Mouse (Mus musculus) olfactory bulb, adult 2 months (tissue): Measurements from ENCODE around the gene Sh3pxd2a. TPM values are rescaled to one million over a fixed set of nuclear protein-coding genes. Genes with fewer than 3 reads are reported as not detected.

Experiments used
- H3K27ac ChIP-seq: fragments of 200-500 bp; 2 replicates; pipeline ENCODE4 v1.5.1; 2012; ENCODE audit warnings: low read depth, low read length; ENCODE audit not compliant: insufficient read depth
- H3K4me1 ChIP-seq: fragments of 200-500 bp; 2 replicates; pipeline ENCODE4 v1.6.1; 2012; ENCODE audit warnings: low read length; ENCODE audit not compliant: control insufficient read depth, insufficient read depth
- H3K4me3 ChIP-seq: fragments of 200-500 bp; 2 replicates; pipeline ENCODE4 v1.5.1; 2012; ENCODE audit warnings: mild to moderate bottlenecking, low read depth, low read length, moderate library complexity; ENCODE audit not compliant: insufficient read depth
- CTCF ChIP-seq: fragments of 200-500 bp; IDR thresholded peaks from 2 replicates; pipeline ENCODE4 v1.5.1; 2012; ENCODE audit warnings: low read depth, mild to moderate bottlenecking, low read length, moderate library complexity; ENCODE audit not compliant: insufficient read depth
- POLR2A ChIP-seq: fragments of 200-500 bp; IDR thresholded peaks from 2 replicates; pipeline ENCODE4 v1.6.1; 2012; ENCODE audit warnings: mild to moderate bottlenecking, low read depth, low read length, moderate library complexity; ENCODE audit not compliant: insufficient read depth
- WGBS: fragments of 180-500 bp; shearing (Covaris S2); methylation state at CpG from one replicate; pipeline ENCODE4 v1.1.7; 2018; 5-methylcytosine and 5-hydroxymethylcytosine counted together
- polyA plus RNA-seq: library from polyadenylated mRNA; stranded (reverse); fragments of >200 nt; gene quantifications from 2 replicates; pipeline ENCODE4 v1.2.4, GENCODE M21; 2012; ENCODE audit warnings: low replicate concordance; ENCODE audit not compliant: missing spikeins, insufficient read depth, insufficient read length

Sh3pxd2a gene
- polyA plus RNA-seq, 1 experiment, result not detected

DNA sequence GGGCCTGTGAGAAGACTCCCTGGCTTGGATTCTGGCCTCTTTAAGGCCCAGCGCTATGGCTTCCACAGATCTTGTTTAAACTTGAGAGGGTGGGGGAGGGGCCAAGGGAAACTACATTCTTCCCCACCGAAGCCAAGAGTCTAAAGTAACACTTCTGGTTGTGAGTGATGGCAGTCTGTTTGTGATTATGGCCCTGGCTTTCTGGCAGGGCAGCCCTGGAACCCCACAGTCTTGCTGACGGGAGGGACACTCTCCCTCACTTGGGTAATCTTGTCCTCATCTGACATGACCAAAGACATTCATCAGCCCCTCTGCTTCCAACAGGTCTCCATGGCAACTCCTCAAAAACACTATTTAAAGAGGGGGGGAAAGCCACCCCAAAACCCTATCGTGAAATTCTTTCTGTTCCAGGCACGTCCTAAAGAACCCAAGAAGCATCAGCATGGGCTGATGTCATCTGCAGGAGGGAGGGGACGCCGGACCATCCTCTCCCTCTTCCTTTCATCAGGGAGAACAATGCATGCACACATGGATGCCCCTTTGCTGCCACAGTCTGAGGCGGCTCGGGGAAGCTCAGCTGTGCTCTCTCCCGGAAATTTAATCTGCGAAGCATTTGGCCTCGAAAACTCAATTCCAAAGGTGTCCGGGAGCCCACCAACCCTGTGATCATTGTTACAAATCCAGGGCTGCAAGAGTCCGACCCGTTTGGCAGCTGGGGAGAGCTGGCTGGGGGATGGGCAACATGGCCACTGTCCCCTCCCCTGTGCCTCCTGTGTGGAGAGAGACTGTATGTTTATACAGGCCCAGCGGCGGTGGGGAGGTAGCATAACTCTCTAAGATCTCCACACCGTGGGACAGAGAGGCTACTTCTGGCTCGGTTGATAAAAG, 162.7 kb downstream of the Sh3pxd2a start:
- TF ChIP-seq CTCF, result no peak
- TF ChIP-seq POLR2A, result no peak
- WGBS, result 20% methylated on average over 19 of the region's 19 CpGs
- 0 out of 2 replicates have a peak overlapping the region, but pooled peaks have one; percentile 18 for H3K27ac ChIP-seq

DNA sequence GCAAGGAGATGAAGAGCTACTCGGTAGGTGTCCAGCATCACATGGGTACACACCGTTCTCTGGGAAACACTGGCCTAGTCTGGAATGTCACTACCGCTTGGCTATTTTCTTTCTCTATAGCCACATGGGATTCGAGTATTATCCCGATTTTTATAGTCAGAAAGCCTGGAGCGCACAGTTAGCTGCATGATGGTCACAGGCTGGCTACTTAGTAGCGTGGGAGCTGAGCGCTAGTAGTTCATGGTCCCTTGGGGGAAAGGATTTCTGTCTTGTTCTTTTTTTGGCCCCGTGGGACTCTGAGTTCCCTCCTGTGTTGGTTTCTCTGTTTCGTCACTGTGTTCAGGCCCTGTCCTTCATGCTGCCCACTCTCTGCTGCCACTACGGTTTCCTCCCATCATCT, 166.1 kb downstream of the Sh3pxd2a start:
- Histone ChIP-seq H3K4me3 (no peak overlapping the region), H3K4me1 (peaks cover 31% of the 10 kb centered on the region), H3K27ac (no peak overlapping the region)
- no peak for TF ChIP-seq POLR2A
- no peak for TF ChIP-seq CTCF
- 78% methylated on average over 11 of the region's 11 CpGs for WGBS

More for the DNA sequence above, 162.7 kb downstream of the Sh3pxd2a start:
- no peak overlapping the region for H3K4me3 ChIP-seq
- peaks cover 46% of the 10 kb centered on the region for H3K4me1 ChIP-seq

DNA sequence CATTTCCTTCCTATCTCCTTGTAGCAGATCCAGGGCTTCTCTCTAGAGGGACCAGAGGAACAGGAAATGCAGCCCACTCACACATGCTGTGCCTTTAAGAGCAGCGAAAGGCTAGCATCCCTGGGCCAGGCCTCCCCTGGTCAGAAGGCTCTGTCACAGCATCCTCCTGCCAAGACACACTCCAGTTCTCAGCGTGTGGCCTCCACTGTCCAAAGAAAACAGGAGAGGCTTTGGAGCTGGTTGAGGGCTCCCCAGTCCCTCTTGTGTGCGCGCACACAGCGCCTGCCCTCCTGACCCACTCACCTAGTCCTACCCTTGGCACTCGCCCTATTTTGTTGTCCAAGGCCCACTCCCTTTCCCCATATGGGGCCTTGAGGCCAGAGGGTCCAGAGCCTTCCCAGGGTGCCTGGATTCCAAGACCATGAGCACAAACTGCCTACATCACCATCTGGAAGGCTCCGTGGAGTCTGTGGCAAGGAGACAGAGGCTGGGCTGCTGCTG, 171.7 kb downstream of the Sh3pxd2a start:
- H3K4me3 ChIP-seq, result no peak overlapping the region
- H3K4me1 ChIP-seq, result peaks cover 21% of the 10 kb centered on the region
- TF ChIP-seq POLR2A (no peak), CTCF (no peak)
- 70% methylated on average over 7 of the region's 7 CpGs for WGBS
- no peak overlapping the region for H3K27ac ChIP-seq

DNA sequence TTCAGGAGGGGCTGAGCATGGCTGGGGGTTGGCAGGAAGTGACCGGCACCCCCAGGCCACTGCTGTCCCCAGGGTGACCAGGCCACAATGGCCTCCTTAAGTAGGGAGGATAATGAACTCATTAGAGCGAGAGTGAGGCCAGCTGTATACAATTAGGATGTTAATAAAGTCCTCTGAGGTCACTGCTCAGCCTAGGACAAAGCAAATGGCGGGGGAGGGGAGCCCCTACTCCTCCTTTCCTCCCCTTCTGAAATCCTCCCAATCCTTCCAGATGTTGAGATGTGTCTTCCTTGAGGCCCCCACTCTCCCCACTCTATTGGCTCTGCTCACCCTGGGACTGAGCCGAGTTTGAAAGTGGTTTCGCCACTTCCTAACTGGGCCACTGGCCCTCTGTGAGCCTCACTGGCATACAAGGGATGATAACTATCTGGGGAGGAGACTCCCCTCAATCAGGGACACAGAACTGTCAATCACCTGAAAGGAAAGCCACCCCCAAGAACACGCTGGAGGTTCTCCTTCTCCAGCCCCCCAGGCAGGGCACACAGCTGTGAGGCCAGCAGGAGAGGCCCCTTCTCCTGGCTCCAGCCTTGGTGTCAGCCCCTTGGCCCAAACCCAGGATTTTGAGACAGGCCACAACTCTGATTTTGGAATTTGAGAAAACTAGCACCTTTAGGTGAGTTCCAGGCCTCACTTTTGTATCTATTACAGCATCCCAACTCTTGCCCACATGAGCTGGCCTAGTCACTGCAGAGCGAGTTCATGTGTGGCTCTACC, 172.7 kb downstream of the Sh3pxd2a start:
- Histone ChIP-seq H3K27ac (no peak overlapping the region), H3K4me1 (peaks cover 21% of the 10 kb centered on the region), H3K4me3 (no peak overlapping the region)
- TF ChIP-seq POLR2A, result no peak
- TF ChIP-seq CTCF, result no peak
- WGBS, result 72% methylated on average over 7 of the region's 7 CpGs

DNA sequence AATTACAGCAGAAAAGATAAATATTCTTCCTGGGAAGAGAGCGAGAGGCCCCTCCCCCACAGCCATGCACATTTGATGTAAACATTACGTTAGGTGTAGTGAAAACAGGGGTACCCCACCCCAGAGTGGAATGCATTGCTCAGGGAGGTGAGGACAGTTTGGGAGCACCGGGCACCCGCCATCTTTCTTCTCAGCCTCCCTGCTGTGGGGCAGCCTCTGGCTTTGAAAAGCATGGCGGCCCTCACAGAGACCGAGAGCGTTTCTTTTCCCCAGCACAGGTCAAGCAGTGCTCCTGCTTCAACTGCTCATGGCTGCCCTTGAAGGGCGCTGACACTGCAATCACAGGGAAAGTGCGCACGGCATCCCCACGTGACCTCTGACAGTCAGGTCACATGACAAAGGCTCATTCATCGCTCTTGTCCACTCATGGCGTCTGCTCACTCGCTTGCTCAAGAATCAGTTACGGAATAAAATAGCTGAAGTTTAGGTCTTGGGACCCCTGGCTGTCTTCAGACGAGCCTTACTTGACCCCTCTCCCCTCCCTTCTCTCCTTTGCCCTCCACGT, 177.2 kb downstream of the Sh3pxd2a start:
- no peak for TF ChIP-seq CTCF
- no peak for TF ChIP-seq POLR2A
- peaks cover 27% of the 10 kb centered on the region for H3K4me1 ChIP-seq
- whole genome bisulfite sequencing, result 88% methylated on average over 17 of the region's 17 CpGs
- no peak overlapping the region for H3K27ac ChIP-seq
- no peak overlapping the region for H3K4me3 ChIP-seq

DNA sequence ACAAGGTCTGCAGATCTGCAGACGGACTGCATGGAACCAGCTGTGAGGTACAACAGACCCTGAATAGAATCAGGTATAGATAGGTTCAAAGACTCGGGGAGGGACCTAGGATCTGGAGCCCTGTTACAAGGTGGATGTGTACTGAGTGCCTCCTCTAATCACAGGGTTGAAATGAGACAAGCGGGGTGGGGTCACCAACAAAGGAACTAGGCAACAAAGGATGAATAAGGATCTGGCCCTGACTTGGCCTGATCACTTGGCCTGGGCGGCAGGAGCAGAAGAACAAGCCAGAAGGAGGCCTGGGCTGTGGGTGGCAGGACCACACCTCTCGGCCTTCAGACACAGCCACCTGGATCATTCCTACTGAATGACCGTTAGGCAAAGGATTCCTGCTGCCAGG, 178.6 kb downstream of the Sh3pxd2a start:
- H3K4me3 ChIP-seq, result no peak overlapping the region
- H3K27ac ChIP-seq, result no peak overlapping the region
- TF ChIP-seq CTCF (no peak), POLR2A (no peak)
- 88% methylated on average over 6 of the region's 6 CpGs for WGBS
- H3K4me1 ChIP-seq, result peaks cover 26% of the 10 kb centered on the region

DNA sequence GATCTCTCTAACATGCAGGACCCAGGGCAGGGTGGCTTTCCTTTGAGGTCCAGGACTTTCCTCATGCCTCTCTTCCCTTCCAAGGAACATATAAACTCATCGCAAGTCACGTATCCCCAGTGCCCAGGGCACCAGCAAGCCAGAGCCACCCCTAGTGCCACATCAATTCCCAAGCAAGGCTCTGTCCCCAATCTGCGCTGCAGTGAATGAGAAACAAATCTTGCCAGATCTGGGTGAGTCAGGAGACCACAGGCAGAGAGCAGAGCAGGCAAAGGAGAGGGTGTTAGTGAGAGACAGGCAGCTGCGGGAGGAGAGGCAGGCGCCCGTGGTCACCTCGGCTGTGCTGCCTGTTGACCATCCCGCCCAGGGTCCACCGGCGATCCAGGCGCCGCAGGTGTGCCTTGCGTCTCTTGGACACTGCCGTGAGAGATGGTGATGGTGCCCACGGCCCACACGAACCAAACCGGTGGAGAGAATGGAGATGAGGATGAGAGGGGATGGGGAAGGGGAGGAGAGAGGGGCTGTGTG, 181.4 kb downstream of the Sh3pxd2a start:
- H3K4me1 ChIP-seq, result peaks cover 46% of the 10 kb centered on the region
- 80% methylated on average over 17 of the region's 17 CpGs for WGBS
- H3K4me3 ChIP-seq, result no peak overlapping the region
- TF ChIP-seq CTCF (no peak), POLR2A (no peak)
- peak overlapping the region; percentile 37 for H3K27ac ChIP-seq

DNA sequence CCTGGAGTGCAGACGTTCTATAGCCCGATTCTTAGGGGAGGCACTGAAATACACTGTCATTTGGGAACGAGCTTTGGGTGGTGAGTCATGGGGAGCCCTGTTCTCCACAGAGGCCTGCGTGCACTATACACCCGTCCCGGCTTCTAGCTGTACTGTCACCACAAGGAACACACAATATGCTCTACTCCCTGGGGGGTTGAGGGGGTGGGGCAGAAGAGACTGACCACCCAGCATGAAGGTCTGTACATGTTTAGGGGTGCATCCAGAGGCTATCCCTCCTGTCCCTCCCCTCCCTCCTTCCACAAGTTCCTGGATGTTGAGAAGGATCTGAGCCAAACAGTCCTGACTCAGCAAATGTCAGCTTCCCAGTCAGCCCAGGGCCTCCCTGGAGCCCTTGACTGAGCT, 182.1 kb downstream of the Sh3pxd2a start:
- Histone ChIP-seq H3K4me3 (no peak overlapping the region), H3K27ac (peak overlapping the region; percentile 66), H3K4me1 (peaks cover 52% of the 10 kb centered on the region)
- WGBS, result 25% methylated on average over 6 of the region's 6 CpGs
- TF ChIP-seq CTCF (no peak), POLR2A (no peak)
